Mouse (Mus musculus) neutrophil, adult 65 days (primary cell): ENCODE results near the gene Gdf9. TPM values are rescaled to one million over a fixed set of nuclear protein-coding genes. Genes with fewer than 3 reads are reported as not detected.

ENCODE experiments used
- total RNA-seq: library from RNA; stranded (reverse); gene quantifications from 2 replicates; pipeline ENCODE4 v1.2.4, GENCODE M21; 2023

Gene Gdf9
- total RNA-seq: 0.36 and 0.44 TPM in 2 replicates

DNA sequence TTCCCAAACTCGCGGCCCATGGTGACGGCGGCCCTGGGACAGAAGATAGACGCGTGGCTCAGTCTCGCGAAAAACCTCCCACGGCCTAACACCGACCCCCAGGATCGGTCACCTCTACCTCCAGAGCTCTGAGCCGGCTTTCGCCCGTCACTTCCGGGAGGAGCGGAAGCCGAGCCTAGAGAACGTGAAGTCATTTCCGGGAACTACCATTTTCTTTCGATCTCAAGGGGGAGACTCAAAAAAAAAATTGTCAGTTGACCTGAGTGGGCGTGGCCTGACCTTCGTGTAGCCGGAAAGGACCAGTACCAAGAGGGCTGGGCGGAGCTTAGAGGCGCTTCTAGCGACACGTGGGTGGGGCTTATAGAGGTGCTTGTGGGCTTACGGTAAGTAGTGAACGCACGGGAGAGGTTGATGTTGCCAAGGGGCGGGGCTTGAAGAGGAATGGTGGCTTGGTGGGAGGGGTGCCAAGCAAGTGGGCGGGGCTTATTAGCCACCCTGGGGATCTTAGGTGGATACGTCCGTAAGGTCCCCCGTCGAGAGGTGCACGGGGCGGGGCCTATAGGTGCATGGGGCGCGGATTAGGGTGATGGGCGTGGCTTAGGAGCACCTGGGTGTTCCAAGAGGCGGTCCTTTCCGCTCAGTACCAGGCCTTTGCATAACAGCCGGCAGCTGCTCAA, at the start of gene Gdf9, which contains the start of gene Uqcrq:
Gdf9 (plus strand) TSS at position 354 of the 677 bp plus-strand sequence.
Uqcrq (minus strand) TSS at position 162 of the 677 bp plus-strand sequence.

DNA sequence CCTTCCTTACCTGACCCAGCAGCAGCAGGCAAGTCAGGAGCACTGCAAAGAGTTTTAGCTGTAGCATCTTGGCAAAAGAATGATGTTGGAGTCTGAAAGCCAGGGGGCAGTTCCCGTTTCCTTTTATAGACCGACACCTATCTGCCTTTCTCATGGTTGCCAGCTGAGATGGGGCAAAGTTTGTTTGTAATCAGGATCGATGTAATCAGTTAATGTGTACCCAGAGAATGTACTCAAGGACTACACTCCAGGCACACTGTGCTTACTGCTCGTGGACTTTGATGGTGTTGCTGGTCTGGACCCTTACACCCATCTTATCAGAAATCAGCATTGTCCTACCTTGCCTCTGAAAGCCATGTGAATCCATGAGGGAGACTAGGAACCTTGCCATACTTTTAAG, 7.8 kb upstream of the Gdf9 start, which contains the start of gene Leap2:
Leap2 (minus strand) TSS at position 135 of the 400 bp plus-strand sequence.

DNA sequence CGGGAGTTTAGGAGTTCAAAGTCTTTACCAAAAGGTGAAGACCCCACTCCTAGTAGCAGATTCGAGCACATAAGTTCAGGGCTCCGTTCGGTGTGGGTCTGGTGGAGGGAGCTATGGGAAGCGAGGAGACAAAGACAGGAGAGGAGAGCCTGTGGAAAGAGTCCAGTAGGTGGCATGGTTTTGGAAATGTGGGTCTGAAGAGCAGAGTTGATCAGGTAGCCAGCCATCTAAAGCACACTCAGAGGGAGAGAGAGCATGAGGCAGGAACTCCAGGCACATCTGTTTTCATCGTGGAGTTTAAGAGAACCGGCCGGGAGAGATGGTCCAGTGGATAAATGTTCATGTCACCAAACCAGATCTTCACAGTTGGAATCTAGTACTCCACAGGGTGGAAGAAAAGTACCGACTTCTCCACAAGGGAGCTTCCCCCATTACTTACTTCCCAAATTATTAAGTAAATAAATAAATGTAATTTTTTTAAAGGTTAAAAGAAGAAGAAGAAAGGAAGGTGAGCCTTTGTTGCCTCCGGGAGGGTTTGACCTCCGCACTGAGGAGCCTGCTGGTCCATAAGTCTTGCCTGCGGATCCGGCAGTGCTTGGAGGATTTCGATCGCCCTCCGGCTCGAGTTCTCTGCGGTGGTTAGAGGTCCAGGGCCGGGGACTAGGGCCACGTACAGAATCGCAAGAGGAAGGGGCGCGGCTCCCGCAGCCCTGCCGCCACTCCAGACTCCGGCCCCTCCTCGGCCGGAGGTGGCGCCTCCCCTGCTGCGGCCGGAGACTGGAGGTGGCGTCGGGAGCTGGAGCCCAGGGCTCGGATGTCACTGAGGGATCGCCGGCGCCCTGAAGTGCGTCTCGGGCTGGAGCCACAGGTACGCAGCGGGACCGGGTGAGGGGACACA, 25.9 kb downstream of the Gdf9 start, which contains the start of the genes Gm10447 and Shroom1:
Gm10447 (minus strand) TSS at position 637 of the 898 bp plus-strand sequence.
Shroom1 (plus strand) TSS at position 732 of the 898 bp plus-strand sequence.

DNA sequence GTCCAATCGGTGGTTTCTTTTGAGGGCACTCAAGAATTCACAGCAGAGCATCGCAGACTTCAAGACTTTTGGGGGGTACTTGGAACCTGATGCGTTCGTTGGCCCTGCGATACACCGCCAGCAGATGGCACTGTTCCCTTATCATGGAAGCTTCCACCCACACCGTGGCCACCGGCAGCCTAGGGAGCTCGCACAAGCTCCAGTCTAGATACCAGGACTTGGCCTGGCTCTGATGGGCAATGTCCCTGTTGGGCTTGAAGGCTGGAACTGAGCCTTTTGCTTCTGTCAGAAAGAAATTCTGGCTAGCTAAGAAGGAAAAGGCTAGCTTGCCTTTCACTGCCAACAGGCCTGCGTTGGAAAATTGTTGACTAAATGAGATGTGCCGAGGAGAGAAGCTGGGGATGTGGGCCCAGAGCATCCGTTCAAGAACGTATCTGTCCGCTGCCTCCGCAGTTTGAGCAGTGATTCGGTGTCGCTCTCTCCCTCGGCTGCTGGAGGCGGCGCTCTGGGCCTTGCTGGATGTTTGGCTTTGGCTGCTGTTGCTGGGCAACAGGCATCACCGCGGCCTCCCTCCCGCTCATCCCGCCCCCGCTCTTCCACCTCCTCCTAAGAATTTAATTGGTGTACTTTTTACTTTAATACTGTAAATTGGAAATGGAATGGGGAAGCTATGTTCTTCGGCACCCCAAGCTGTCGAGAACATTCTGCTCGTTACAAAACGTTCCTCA, 39.3 kb downstream of the Gdf9 start, which contains the start of gene Gm9837:
Gm9837 (minus strand) TSS at position 512 of the 728 bp plus-strand sequence.

DNA sequence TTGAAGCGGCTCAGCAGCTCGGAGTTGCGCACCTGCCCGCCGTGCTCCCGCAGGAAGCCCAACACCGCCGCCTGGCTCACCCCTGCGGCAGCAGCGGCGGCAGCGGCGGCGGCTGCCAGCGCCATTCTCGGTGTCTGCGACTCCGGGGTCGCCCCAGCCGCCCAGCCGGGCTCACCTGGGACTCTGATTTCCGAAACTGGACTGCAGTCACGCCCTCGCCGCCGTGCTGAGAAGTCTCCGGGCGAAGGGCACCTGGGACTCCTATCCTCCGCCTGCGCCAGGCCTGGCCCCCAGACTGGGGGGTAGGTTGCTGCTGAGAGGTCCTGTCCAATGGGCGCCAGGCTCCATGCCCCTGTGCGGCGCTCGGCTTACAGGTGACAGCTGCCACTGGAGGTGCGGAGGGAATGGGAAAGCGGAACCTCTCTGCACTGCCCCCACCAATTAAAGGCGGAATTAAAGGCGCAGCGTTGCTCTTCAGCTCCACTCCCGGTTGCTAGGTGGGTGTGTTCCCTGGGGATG, 49.0 kb downstream of the Gdf9 start, which contains the start of the genes Gm9945 and Sowaha:
Gm9945 (plus strand) TSS at position 384 of the 519 bp plus-strand sequence.
Sowaha (minus strand) TSS at position 492 of the 519 bp plus-strand sequence.

Other genes with a start within 250 kb of the Gdf9 start
- gene Hspa4, start 130.6 kb upstream of the Gdf9 start, total RNA-seq: 63.6 and 79.8 TPM in 2 replicates
- gene Zcchc10, start 106.3 kb upstream of the Gdf9 start, total RNA-seq: 8.5 and 9.8 TPM in 2 replicates
- 155 and 192 TPM in 2 replicates for gene Aff4, start 80.2 kb upstream of the Gdf9 start, total RNA-seq
- not detected in 2 replicates for gene Leap2, start 7.9 kb upstream of the Gdf9 start, total RNA-seq
- gene Uqcrq, start 192 bp upstream of the Gdf9 start, total RNA-seq: 200 and 202 TPM in 2 replicates
- not detected in 2 replicates for gene Gm10447, start 26.1 kb downstream of the Gdf9 start, total RNA-seq
- 0.41 and 0.47 TPM in 2 replicates for gene Shroom1, start 26.2 kb downstream of the Gdf9 start, total RNA-seq
- not detected in 2 replicates for gene Gm9837, start 39.5 kb downstream of the Gdf9 start, total RNA-seq
- gene Gm9945, start 49.1 kb downstream of the Gdf9 start, total RNA-seq: not detected in 2 replicates
- gene Sowaha, start 49.3 kb downstream of the Gdf9 start, total RNA-seq: not detected in 2 replicates
- 2.0 and 3.2 TPM in 2 replicates for gene Sept8, start 88.2 kb downstream of the Gdf9 start, total RNA-seq
- 2.0 and 2.2 TPM in 2 replicates for gene Kif3a, start 136.4 kb downstream of the Gdf9 start, total RNA-seq
- not detected in 2 replicates for gene Il4, start 187.6 kb downstream of the Gdf9 start, total RNA-seq
- not detected in 2 replicates for gene Il13, start 203.7 kb downstream of the Gdf9 start, total RNA-seq